Mouse (Mus musculus) myocyte (in vitro differentiated cells): ENCODE measurements around the gene Naglu. TPM values are rescaled to one million over a fixed set of nuclear protein-coding genes. Genes with fewer than 3 reads are reported as not detected.

ENCODE experiments used
- H3K27me3 ChIP-seq: one replicate; pipeline ENCODE4 v1.6.1; 2011; ENCODE audit not compliant: control insufficient read depth, insufficient read depth, insufficient read length
- H3K36me3 ChIP-seq: one replicate; pipeline ENCODE4 v1.6.1; 2011; ENCODE audit not compliant: control insufficient read depth, insufficient read depth
- H3K4me2 ChIP-seq: one replicate; pipeline ENCODE4 v1.6.1; 2011; ENCODE audit warnings: low read depth, control low read depth
- H3K4me3 ChIP-seq: one replicate; pipeline ENCODE4 v1.5.1; 2011; ENCODE audit warnings: mild to moderate bottlenecking, control low read depth, moderate library complexity
- H3K79me2 ChIP-seq: one replicate; pipeline ENCODE4 v1.6.1; 2011; ENCODE audit not compliant: control insufficient read depth, insufficient read depth
- H3ac ChIP-seq: one replicate; pipeline ENCODE4 v1.6.1; 2011; ENCODE audit not compliant: control insufficient read depth, insufficient read length
- CEBPB ChIP-seq: IDR thresholded peaks from 2 replicates; pipeline ENCODE4 v1.6.1; 2011; ENCODE audit warnings: mild to moderate bottlenecking, moderate library complexity; ENCODE audit not compliant: poor library complexity, insufficient read depth, severe bottlenecking
- E2F4 ChIP-seq: IDR thresholded peaks from one replicate; pipeline ENCODE4 v1.6.1; 2011; ENCODE audit warnings: mild to moderate bottlenecking, control low read depth, moderate library complexity; ENCODE audit not compliant: insufficient read depth
- MAX ChIP-seq: IDR thresholded peaks from one replicate; pipeline ENCODE4 v1.6.1; 2011; ENCODE audit warnings: low read depth, mild to moderate bottlenecking, control low read depth
- MYOD1 ChIP-seq, 3 experiments: IDR thresholded peaks; one replicate each; pipeline ENCODE4 v1.6.1; 2011; ENCODE audit warnings: control low read depth in 2 of 3, low read depth in 2 of 3, mild to moderate bottlenecking in 2 of 3, moderate library complexity in 1 of 3; ENCODE audit not compliant: insufficient read length in 2 of 3, control insufficient read depth in 1 of 3
- MYOG ChIP-seq, 3 experiments: IDR thresholded peaks; one replicate each; pipeline ENCODE4 v1.6.1; 2011; ENCODE audit warnings: control low read depth in 2 of 3, low read depth in 2 of 3, mild to moderate bottlenecking in 2 of 3; ENCODE audit not compliant: insufficient read length in 2 of 3, control insufficient read depth in 1 of 3, insufficient read depth in 1 of 3
- POLR2A ChIP-seq: IDR thresholded peaks from one replicate; pipeline ENCODE4 v1.6.1; 2011; ENCODE audit warnings: low read depth, mild to moderate bottlenecking, control low read depth, moderate library complexity; ENCODE audit not compliant: insufficient read length
- POLR2AphosphoS2 ChIP-seq: IDR thresholded peaks from one replicate; pipeline ENCODE4 v1.6.1; 2011; ENCODE audit warnings: low read depth, control low read depth; ENCODE audit not compliant: insufficient read length
- REST ChIP-seq: IDR thresholded peaks from one replicate; pipeline ENCODE4 v1.6.1; 2011; ENCODE audit warnings: mild to moderate bottlenecking, control low read depth, moderate library complexity; ENCODE audit not compliant: insufficient read depth, insufficient read length
- SRF ChIP-seq: IDR thresholded peaks from one replicate; pipeline ENCODE4 v1.6.1; 2011; ENCODE audit warnings: low read depth; ENCODE audit not compliant: control insufficient read depth, insufficient read length
- TCF12 ChIP-seq: IDR thresholded peaks from one replicate; pipeline ENCODE4 v1.6.1; 2011; ENCODE audit warnings: mild to moderate bottlenecking, control low read depth; ENCODE audit not compliant: poor library complexity, insufficient read depth, severe bottlenecking
- TCF3 ChIP-seq: IDR thresholded peaks from one replicate; pipeline ENCODE4 v1.6.1; 2011; ENCODE audit warnings: low read depth, control low read depth; ENCODE audit not compliant: insufficient read length
- USF1 ChIP-seq: IDR thresholded peaks from one replicate; pipeline ENCODE4 v1.6.1; 2011; ENCODE audit warnings: low read depth, mild to moderate bottlenecking, control low read depth, moderate library complexity
- polyA plus RNA-seq: library from polyadenylated mRNA; unstranded; fragments of >200 nt; fragmentation: generic; extraction: Trizol; gene quantifications from one replicate; pipeline ENCODE4 v1.2.1, GENCODE M21; 2012; ENCODE audit warnings: missing spikeins

Naglu gene
- polyA plus RNA-seq, 1 experiment = 19.8 TPM

DNA sequence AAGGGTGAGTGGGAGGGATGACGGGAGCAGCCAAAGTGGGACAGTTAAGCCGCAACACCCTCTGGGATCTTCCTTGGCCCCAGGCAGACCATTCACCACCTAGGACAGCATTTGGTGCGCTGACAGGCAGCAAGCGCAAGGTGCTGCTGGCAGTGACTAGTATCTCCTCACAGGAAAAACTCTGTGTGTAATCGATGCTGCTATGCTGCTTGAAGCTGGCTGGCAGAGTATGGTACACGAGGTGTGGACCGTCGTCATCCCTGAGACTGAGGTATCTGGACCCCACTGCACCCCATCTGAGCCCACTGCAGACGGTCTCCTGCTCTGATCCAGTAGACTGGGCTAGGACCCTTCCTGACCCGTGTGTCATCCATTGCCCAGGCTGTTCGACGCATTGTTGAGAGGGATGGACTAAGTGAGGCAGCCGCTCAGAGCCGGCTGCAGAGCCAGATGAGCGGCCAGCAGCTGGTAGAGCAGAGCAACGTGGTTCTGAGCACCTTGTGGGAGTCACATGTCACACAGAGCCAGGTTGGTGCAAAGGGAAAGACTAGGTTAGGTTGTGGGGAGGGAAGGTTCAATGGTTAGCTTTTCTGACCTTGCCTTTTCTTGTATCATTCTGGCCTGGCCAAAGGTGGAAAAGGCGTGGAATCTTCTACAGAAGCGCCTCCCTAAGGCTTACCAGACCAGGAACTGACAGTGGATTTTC is 16.0 kb downstream of the Naglu start:
- Histone ChIP-seq H3K79me2 (peaks cover 20% of the 10 kb centered on the region), H3ac (no peak overlapping the region), H3K4me3 (peak overlapping the region; percentile 68), H3K36me3 (peaks cover 18% of the 10 kb centered on the region), H3K27me3 (no peaks in the 10 kb centered on the region), H3K4me2 (peak overlapping the region; percentile 94)
- TF ChIP-seq REST (no peak), E2F4 (no peak), SRF (no peak), TCF3 (no peak), MAX (no peak), CEBPB (no peak), MYOG (IDR thresholded peaks at IDR 0.05; ENCODE audit: control insufficient read depth in 1 of 3, insufficient read depth in 1 of 3, insufficient read length in 2 of 3, low read depth in 2 of 3) (no peak), POLR2AphosphoS2 (no peak), POLR2A (no peak), TCF12 (no peak), USF1 (no peak), MYOD1 (IDR thresholded peaks at IDR 0.05; ENCODE audit: control insufficient read depth in 1 of 3, insufficient read length in 2 of 3, low read depth in 2 of 3) (no peak)

DNA sequence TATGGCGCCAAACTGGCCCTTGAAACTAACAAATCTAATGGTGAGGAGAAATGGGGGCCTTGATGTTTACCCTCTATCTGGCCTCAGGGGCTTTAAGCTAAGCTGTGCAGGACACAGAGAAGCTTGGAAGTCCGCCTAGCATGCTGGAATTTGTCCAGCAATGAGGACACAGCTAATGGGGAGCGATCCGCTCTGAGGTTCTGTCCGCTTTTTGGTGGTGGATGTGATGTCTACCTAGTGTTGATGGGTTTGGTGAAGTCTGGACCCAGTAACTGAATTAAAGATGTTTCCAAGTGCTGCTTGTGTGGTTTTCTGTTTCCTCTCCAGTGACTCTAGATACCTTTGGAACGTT is 16.5 kb downstream of the Naglu start:
- Histone ChIP-seq H3K36me3 (peaks cover 21% of the 10 kb centered on the region), H3ac (no peak overlapping the region), H3K4me2 (peak overlapping the region; percentile 94), H3K4me3 (peak overlapping the region; percentile 68), H3K79me2 (peaks cover 20% of the 10 kb centered on the region), H3K27me3 (no peaks in the 10 kb centered on the region)
- TF ChIP-seq E2F4 = no peak
- TF ChIP-seq TCF3 = no peak

- no peak for TF ChIP-seq E2F4
- peak; percentile 68 for TF ChIP-seq POLR2A
- peak; percentile 99 for TF ChIP-seq USF1
- peak in 1 of 3 experiments; percentile 58 for TF ChIP-seq MYOG (IDR thresholded peaks at IDR 0.05; ENCODE audit: control insufficient read depth in 1 of 3, insufficient read depth in 1 of 3, insufficient read length in 2 of 3, low read depth in 2 of 3)
- TF ChIP-seq TCF12 = no peak
- peak in 1 of 3 experiments; percentile 54 for TF ChIP-seq MYOD1 (IDR thresholded peaks at IDR 0.05; ENCODE audit: control insufficient read depth in 1 of 3, insufficient read length in 2 of 3, low read depth in 2 of 3)
- no peak for TF ChIP-seq REST
- peak; percentile 95 for TF ChIP-seq POLR2AphosphoS2
- TF ChIP-seq MAX = no peak
- no peak for TF ChIP-seq CEBPB
- no peak for TF ChIP-seq TCF3
- no peak for TF ChIP-seq SRF
- Histone ChIP-seq H3K4me2 (peak within 1 kb of the TSS; percentile 94), H3ac (peak within 1 kb of the TSS; percentile 48), H3K4me3 (peak within 1 kb of the TSS; percentile 68), H3K27me3 (no peaks in the 10 kb centered on the region), H3K36me3 (peaks cover 28% of the 10 kb centered on the region), H3K79me2 (peaks cover 20% of the 10 kb centered on the region)
These were observed 17.2 kb downstream of the Naglu start, which contains the start of gene Mlx for GRCm38 (mm10) chr11:101086756-101087681. Gene Mlx (plus strand): TSS chr11:101087277.

GRCm38 (mm10) chr11:101087682-101088055 is 17.9 kb downstream of the Naglu start:
- H3K79me2 ChIP-seq = peaks cover 20% of the 10 kb centered on the region
- H3K4me2 ChIP-seq = peak overlapping the region; percentile 94
- peak overlapping the region; percentile 68 for H3K4me3 ChIP-seq
- H3K36me3 ChIP-seq = peaks cover 28% of the 10 kb centered on the region
- H3ac ChIP-seq = peak overlapping the region; percentile 48
- H3K27me3 ChIP-seq = no peaks in the 10 kb centered on the region
- no peak for TF ChIP-seq POLR2AphosphoS2
- TF ChIP-seq REST = no peak
- TF ChIP-seq TCF12 = no peak
- TF ChIP-seq E2F4 = no peak
- TF ChIP-seq TCF3 = no peak
- no peak for TF ChIP-seq MYOG (IDR thresholded peaks at IDR 0.05; ENCODE audit: control insufficient read depth in 1 of 3, insufficient read depth in 1 of 3, insufficient read length in 2 of 3, low read depth in 2 of 3)
- TF ChIP-seq SRF = no peak
- no peak for TF ChIP-seq POLR2A
- no peak for TF ChIP-seq USF1
- no peak for TF ChIP-seq MYOD1 (IDR thresholded peaks at IDR 0.05; ENCODE audit: control insufficient read depth in 1 of 3, insufficient read length in 2 of 3, low read depth in 2 of 3)
- no peak for TF ChIP-seq MAX
- no peak for TF ChIP-seq CEBPB
